Mouse (Mus musculus) adrenal gland, postnatal 25 days (tissue): Measurements from ENCODE around the gene Nosip. TPM values are rescaled to one million over a fixed set of nuclear protein-coding genes. Genes with fewer than 3 reads are reported as not detected.
A peak's percentile ranks its signal among the peaks of the same experiment; 100 is the strongest.
"Not testable (repeated sequence)": the region's sequence is repeated elsewhere in the genome, so short reads cannot be mapped to it uniquely, and the experiment has no call there.

ENCODE experiments used
- DNase-seq: peaks from one replicate; pipeline ENCODE4 v3.0.0; 2021; ENCODE audit warnings: mixed read lengths
- total RNA-seq: library from RNA; stranded (reverse); gene quantifications from 2 replicates; pipeline ENCODE4 v1.2.3, GENCODE M21; 2021

Gene Nosip
- total RNA-seq, 1 experiment from 2014 or later: 67.2 TPM

- DNase-seq: no peak
Measured at GRCm38 (mm10) chr7:45090251-45090977, 28.2 kb downstream of the Nosip start.

DNA sequence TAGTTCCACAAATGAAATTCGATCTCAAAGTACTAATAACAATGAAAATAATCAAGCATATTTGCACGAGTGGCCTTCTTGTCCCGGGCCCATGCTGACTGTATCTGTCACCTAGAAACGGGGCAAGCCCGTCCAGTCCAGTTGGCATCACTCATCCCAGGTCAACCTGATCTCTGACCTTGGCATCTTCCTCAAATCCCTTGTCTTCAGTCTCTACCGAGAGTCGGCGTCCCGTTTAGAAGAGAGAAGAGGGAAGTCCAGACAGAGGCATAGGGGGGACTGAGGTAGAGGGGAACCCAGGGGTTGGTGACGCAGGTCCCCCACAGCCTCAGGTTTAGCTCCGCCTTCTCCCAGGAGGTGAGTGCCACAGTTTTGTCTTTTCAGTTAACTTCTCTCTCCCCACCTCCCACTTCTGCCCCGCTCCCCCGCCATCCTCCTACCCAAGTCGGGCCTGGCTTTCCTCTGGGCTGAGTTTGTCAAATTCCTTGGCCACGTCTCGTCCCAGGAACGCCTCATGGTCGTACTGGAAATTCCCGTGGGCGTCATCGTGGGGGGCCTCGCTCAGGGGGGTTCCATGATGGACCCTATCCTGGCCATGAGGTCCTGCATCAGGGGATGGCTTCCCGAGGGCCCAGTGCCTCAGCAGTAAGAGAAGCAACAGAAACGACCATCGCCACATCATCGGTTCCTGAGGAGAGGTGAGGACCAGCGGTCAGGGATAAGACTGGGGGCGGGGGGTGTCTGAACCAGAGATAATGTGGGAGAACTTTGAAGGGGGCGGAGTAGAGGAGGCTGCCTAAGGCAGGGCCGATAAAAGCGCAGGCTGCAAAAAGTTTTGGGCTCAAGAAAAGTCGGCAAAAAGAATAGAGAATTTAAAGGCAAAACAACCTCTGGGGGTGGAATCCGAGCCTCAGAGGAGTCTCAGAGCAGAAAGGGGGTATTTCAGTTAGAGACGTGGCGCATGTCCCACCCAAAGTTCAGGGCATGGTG is 29.1 kb downstream of the Nosip start:
- no peak for DNase-seq

DNA sequence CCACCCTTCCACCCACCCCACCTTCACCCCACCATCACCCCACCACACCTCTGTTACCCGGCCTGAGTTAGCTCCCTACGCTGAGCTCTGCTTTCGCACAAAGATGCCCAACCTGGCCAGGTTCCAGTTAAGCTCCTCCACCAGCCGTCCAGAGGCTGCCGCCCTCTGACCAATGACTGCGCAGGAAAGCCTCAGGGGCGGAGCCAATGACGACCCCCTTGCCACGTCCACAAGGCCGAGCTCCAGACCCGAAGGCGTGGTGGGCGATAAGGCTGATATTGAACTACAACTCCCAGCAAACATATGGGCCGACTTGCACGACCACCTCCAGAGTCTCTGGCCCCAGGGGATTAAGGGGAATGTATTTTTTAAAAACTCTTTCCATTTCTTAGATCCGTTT is 29.8 kb downstream of the Nosip start, which contains the start of gene Rcn3:
TSS of gene Rcn3 (minus strand) at position 174 of the 400 bp plus-strand sequence.
- DNase-seq: peak; percentile 76

DNA sequence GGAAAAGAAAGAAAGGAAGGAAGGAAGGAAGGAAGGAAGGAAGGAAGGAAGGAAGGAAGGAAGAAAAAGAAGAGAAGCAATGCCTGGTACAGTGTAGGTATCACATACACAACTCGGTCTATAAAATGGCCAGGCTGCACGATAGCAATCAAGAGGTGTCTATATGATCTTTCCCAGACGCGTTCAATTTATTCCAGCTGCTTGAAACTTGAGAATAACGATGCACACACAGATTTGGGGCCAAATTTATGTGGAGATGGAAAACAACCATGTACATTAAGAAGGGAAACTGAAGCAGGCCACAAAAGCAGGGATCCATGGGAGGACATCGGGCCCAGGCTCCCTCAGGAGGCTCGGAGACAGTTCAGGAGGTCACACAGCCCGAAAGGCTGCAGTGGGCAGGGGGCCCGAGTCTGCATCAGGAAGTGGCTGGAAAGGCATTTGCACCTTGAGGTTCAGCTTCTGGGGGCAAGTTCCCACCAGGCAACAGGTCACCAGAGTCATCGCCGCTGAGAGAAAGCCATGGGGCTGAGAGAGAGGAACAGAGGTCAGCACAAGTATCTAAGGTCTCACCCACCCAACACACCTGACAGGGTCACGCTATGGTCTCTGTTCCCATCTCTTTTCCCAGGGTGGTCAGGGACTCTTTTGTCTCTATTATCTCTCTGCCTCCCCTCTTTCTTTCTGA is 30.7 kb downstream of the Nosip start:
- DNase-seq: no peak

DNA sequence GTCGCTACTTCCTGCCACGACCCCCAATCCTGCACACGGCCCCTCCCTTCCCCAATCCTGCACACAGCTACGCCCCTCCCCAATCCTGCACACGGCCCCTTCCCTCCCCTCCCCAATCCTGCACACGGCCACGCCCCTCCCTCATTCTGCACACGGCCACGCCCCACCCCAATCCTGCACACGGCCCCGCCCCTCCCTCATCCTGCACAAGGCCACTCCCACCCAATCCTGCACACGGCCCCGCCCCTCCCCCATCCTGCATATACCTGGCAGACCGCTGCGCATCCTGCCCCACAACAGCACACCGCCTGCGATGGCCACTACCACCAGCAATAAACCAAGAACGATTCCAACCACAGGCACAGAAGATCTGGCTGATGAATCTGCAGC is 31.3 kb downstream of the Nosip start:
- no peak for DNase-seq

GRCm38 (mm10) chr7:45094121-45094520 is 31.9 kb downstream of the Nosip start:
- no peak for DNase-seq

DNA sequence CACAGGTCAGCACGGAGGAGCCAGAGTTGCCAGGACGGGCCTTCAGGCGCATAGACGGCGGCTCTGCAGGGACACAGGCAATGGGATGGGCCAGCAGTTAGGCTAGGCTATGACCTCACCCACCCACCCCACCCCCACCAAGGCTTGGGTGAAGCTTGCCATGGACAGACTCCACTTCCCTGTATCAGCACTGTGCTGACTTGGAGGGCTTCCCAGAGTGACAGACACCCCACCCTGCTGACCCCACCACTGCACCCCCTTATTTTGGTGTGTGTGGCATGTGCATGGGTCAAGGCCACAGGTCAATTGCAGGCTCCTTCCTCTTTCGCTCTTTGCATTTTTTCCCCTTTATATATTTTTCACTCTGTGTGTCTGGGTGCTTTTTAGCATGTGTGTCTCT is 33.1 kb downstream of the Nosip start:
- DNase-seq: no peak

DNA sequence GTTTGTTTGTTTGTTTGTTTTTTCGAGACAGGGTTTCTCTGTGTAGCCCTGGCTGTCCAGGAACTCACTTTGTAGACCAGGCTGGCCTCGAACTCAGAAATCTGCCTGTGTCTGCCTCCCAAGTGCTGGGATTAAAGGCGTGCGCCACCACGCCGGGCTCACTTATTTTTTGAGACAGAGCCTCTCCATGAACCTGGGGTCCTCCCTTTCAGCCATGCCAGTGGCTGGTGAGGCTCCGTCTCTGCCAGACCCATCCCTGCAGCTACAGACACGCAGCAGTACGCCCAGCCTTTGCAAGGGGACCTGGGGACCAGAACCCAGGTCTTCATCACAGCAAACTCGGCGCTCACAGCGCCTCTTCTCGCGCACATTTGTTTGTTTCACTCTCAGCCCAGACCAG is 33.7 kb downstream of the Nosip start:
- not testable (repeated sequence) for DNase-seq

DNA sequence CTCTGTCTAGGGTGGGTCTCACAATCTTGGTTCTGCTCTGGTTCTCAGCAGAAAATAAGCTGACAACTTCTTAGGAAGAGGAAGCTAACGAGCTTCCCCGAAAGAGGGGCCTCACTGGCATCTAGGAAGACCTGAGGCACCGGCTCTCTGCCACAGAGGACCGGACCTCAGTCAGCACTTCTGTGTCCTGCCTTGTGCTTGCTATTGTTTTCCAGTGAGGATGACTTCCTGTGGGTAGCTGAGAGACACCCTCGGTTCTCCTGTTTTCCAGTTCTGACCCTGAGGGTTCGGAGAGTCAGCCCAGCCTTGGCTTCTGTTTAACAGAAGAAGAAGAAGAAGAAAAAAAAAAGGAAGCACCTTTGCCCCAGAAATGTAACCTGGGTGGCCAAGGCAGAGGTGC is 35.2 kb downstream of the Nosip start:
- DNase-seq: no peak

DNA sequence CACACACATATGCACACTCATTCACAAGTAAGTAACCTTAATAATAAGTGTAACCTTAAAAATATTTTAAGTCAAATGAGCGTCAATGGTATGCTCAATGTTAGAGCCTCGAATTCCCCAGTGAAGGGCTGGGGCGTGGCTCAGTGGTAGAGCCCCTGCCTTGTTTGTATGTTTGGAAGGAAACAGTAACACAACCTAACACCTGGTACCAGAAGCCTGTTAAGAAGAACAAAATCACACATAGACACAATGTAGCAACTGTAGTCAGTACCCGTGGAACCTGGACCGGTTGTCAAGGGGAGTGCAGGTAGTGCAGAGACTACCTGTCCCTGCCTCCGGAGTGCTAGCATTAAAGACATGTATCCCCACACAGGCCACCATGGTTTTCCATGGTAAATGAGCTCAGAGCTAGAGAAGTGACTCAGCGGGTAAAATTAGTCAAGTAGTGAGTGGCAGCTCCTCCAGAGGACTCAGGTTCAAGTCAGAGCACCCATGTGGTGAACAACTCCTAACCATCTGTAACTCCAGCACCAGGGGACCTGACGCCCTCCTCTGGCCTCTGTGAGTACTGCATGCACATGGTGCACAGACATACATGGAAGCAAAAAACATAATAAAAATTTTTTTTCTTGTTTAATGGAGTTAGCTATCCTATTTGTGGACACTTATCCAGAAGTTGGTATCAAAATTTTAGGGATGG is 36.5 kb downstream of the Nosip start:
- no peak for DNase-seq

GRCm38 (mm10) chr7:45100046-45100445 is 37.8 kb downstream of the Nosip start:
- DNase-seq: peak; percentile 49

DNA sequence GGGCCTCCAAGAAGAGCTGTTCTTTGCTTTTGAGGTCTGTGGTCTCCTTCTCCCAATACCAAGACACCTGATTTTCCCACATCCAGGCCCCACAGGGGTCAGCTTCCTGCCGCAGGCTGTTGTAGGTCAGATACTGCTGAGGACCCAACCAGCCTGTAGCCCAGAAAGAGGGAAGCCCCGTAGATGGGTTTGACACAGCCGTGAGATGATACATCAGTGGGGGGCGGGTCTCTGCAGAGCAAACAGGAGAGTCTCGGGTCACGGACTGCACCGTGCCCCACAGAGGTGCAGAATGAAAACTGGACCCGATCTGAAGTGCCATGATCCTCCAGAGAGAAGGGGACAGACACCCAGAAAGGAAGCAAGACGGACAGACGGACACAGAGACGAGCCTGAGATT is 40.2 kb downstream of the Nosip start:
- no peak for DNase-seq

DNA sequence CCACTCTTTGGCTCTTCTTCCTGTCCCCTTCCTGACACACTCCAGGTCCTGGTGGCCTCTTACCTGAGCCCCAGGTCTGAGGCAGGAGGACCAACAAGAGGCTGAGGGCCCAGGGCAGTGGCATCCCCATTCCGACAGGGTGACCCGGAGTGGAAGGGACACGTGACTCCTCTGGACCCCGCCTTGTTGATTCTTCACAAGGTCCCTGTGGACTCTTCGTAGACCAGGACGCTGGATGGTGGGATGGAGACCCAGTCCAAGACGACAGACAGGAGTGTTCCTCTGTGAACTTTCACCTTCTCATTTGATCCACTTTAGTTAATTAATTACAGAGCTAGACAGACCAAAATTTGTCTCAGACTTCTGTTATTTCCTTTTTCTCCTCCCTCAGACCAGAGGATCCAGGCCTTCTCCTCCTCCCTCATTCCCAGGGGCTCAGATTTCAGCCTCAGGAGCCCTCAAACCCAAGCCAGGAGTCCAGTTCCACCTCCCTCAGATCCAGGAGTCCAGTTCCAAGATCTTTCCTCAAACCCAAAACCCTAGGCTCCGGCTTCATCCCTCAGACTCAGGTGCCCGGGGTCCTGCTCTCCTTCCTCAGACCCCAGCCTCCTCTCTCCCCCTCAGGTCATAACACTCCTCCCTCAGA is 40.8 kb downstream of the Nosip start:
- DNase-seq: no peak

DNA sequence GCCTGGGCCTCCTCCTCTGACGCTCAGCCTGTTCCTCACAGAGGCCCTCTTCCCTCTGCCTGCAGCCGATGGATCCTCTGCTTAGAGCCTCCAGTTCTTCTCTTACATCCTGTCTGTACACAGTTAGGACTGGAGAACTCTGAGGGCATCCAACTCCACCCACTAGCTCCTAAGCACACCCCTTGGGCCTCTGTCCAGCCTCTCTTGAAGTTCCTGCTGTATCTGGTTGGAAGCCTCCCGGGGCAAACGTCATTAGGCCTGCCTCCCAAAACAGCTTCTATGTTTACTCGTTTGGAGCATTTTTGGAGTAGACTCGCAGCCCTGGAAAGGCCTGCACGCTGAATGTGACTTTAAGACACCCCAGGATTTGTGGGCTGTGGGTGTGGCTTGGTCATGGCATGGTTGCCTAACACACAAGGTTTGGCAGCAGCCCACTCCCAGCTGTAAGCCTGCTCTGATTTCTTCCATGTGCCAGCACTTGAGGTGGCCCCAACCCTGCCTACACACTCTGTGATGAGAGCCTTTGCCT is 41.5 kb downstream of the Nosip start, which contains the start of gene Fcgrt:
TSS of gene Fcgrt (minus strand) at position 200 of the 529 bp plus-strand sequence.
- DNase-seq: peak; percentile 85

DNA sequence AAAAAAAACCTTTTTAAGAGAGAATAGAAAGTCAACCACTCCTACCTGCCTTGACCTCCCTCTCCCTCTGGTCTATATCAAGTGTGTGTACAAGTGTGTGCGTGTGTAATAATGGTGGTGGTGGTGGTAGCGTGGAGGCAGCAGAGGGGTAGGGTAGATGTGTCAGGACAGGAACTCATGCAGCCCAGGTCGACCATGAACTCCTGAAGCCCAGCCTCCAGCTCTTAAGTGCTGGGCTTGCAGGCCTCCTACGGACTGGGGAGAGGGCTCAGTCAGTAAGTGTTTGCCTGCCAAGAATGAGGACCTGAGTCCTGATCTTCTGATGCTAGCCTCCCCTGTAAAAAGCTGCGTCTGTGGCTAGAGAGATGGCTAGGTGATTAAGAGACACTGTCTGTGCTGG is 42.7 kb downstream of the Nosip start:
- no peak for DNase-seq

GRCm38 (mm10) chr7:45105491-45105890 is 43.3 kb downstream of the Nosip start:
- no peak for DNase-seq

DNA sequence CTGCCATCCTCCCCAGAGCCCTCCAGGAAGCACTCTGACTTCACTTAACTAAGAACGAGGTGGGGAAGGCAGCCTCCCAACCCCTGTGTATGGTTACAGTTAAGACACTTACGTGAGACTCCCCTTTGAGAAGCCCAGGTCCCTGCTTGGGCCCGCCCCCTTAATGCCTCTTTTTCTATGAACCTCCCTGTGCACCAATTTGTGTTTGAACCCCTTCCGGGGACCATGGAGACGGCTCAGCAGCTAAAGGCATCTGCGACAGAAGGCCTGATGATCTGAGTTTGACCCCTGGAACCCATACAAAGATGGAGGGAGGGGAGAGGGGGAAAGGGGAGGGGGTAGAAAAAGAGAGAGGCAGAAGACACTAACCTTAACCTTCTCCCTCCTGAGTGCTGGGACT is 44.2 kb downstream of the Nosip start:
- DNase-seq: no peak

DNA sequence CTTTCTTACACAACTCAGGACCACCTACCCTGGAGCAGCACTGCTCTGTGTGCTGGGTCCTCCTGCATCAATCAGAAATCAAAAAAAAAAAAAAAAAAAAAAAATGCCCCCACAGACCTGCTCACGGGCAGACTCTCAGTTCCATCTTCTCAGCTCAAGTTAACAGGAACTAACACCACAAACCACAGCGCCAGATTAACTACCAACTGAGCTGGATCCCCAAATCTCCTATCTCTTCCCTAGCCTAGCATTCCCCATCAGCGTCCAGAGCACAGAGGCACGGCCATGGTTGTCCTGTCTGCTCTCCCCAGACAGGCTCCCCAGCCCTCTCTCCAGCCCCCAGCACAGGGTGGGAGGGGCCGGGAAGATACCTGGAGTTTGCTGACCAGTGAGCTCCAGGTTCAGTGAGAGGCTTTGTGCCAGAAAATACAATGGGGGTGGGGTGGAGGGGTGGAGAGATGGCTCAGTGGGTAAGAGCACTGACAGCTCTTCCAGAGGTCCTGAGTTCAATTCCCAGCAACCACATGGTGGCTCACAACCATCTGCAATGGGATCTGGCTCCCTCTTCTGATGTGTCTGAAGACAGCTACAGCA is 44.9 kb downstream of the Nosip start:
- DNase-seq: no peak

- not testable (repeated sequence) for DNase-seq
Measured at GRCm38 (mm10) chr7:45110089-45110488, 47.9 kb downstream of the Nosip start.

DNA sequence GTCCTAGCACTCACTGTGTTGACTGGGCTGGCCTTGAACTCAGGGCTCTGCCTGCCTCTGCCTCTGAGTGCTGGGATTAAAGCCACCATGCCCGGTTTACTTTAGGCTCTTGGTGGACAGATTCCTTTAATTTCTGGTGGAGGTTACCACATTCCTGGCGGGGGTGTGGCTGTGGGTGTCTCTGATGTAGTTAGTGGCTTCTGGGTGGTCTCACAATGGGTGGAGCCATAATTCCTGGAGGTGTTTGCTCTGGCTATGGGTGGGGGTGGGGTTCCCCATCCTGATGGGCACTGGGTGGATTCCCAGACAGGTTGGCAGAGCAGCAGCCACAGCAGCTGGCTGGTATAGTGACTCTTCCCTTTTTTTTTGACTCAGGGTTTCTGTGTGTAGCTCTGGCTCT is 49.7 kb downstream of the Nosip start:
- DNase-seq: no peak

GRCm38 (mm10) chr7:45112529-45112928 is 50.3 kb downstream of the Nosip start:
- DNase-seq: no peak
